Mouse (Mus musculus) CH12F3 (cell line): ENCODE results near the gene Glcci1.
"Not testable (repeated sequence)": the region's sequence is repeated elsewhere in the genome, so short reads cannot be mapped to it uniquely, and the experiment has no call there.

Source experiments
- in situ Hi-C: fragments of 300-500 bp; cut with MboI; formaldehyde crosslinking; loops from 2 replicates; pipeline ENCODE4 v1.14.3; 2020; ENCODE audit warnings: low sequenced_read_pairs

Glcci1 gene

DNA sequence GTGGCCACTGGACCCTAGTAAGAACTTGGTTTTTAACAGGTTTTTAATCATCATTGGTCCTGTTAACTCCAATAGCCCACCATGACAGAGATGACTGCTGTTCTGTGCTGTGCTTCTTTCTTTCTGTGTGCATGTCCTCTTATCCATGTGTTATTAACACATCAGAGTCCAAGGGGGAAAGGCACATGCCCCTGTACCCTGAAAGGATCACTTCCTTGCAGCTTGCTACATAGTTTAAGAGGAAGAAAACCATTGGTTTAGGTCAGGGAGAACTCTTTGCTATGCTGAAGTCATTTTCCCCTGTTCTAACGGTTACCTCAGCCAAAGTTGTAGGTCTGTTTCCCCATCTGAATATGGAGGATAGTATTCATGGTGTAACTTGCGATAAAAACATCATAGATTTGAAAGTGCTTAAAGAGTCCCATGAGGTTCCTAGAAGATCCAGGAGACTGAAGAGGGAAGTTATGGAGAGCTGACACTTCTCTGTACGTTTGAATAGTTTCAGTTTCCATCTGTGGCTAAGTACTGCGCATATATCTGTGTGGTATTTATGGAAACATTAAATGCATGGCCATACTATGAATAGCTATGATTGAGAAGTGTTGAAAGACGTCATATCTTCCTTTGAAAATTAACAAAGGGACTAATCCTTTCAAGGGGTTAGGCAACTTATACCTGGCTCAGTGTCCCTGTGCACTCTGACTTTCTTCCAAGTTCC is 14.1 kb upstream of the Glcci1 start:
- in situ Hi-C loops, result no loop called here

DNA sequence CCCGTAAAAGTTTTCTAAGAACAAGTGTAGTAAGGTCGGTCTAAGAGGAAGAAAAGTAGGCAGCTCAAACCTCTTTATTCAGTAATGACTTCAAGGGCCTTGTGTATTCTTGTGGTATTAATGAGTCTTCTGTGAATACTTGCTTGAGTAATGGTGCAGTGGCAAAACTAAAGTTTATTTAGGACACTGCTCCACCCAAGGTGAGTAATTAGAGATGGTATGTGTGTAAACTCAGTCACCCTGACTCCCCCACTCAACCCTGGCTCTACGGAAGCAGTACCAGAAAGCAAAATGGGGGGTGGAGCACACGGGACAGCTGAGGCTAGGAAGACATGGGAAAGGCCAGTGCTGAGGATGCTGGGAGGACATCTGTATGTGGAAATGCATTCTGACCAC is 13.6 kb upstream of the Glcci1 start:
- in situ Hi-C loops, result no loop called here

DNA sequence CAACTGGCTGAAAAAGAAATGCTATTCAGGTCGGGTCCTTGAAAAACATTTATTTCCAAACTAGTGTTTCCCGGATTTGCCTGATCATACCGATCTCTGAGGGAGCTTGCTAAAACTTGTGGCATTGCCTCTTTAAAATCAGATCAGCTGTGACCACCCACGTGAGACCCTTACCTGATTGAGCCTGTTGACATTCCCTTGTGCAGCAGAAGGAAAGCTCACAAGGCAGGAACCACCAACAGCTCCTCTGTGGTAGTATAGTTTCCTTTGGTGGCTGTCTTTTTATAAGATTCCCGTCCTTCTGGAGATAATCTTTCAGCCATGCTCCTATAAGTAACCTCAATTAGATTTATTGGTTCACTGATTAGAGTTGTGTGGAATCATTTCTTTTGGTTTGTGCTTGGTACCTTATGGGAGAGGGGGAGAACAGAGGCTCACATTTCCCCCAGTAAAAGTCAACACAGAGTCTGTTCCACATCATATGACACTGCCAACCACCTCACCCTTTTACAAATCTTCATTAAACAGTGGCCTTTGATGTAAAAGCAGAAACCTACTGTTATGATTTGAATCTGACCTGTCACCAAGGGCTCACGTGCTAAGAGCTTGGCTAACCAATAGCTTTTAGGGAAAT is 12.0 kb upstream of the Glcci1 start:
- in situ Hi-C loops, result no loop called here

DNA sequence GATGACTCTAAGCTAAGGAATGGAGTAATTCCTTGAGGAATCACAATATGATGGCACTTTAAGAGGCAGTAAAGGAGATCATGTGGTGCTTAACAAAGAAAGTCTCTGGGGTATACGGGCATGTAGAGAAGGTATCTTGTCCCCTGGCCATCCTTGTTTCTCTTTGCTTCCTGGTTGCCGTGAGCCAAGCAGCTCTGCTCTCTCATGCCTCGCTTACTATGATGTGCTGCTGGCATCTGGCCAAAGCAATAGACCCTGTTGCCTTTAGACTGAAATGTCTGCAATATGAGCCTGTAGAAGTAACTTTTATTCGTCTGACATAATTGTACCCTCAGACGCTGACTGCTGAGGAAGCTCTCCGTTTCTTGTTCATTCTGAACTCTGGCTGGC is 11.5 kb upstream of the Glcci1 start:
- in situ Hi-C loops, result no loop called here

DNA sequence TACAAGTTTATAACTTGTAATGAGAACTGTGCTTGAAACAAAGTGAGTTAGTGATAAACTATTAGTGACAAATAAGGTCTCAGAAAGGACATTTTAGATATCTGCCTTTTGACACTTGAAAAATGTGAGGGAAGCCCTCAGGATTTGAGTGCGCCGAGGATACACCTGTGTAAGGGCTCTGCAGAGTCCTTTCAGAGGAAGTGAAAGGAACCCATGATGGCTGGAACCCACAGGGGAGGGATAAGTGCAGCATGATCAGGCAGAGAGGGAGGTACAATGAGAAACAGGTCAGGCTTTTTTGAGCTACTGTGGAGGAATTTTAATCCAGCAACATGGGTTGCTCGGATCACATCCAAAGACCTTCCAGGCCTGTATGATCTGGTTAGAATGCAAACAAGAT is 10.4 kb upstream of the Glcci1 start:
- in situ Hi-C loops, result no loop called here

DNA sequence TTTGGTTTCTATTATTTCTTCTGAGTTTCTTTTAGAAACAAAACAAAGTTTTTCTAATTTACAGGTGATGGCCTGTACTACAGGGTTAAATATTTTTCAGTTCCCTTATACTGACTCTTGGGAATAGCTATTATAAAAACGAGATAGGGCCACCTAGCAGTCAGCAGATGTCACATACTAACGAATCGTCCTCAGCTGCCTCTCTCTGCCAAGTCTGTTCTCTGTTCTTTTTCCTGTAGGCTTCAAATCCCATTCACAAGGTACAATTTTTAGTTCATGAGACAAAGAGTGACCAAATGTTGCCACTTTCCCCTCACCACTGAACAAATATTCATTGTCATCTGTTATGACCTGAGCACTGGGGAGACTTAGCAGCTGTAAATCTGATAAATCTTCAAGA is 5.4 kb upstream of the Glcci1 start:
- in situ Hi-C loops, result loop anchor here (10.0 kb wide), 1 partner anchor 219 kb away; no protein-coding TSS in a partner anchor

DNA sequence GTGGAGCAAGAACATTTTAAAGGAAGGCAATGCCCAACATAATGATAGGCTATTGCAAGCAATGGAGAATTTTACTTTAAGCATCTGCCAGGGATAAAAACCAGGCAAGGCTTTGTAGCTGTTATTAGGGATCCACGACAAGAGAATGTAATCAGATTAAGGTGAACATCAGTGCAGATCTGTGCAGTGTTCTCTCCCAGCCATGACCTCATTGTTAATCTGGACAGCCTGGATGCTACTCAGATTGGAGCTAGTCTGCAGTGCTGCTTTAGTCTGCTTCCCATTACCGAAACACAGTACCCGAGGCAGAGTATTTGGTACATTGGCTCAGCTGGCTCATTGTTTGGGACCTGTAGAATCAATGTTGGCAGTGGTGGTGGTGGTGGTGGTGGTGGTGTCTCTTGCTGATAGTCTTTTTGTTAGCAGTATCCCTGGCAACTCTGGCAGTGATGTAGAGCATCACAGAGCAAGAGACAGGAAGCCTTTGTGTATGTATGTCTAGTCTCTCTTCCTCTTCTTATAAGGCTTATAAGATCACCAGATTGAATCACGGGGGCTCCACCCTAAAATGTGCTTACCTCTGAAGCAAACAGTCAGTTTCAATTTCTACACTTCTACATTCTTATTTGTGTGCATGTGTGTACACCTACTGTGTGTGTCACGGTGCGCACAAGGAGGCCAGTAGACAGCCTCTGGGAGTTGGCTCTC is 4.7 kb upstream of the Glcci1 start:
- in situ Hi-C loops, result loop anchor here (10.0 kb wide), 1 partner anchor 220 kb away; no protein-coding TSS in a partner anchor

DNA sequence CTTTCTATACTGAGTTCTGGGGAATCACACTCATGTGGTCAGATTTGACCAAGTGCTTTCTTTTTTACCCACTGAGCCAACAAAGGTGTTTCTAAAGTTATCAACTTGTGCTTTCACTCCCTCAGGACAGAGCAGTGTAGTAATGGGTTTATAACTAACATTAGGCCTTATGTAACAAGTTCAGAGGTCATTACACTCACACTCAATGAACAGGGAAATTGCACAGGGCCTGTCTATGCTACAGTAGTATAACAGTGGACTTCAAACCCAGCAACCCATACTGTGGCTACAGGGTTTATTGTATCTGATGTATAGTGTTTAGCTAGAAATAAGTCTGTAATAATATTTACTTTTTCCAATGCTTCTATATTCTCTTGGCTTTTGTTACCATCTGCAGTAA is 2.8 kb upstream of the Glcci1 start:
- in situ Hi-C loops, result loop anchor here (10.0 kb wide), 1 partner anchor 222 kb away; no protein-coding TSS in a partner anchor

DNA sequence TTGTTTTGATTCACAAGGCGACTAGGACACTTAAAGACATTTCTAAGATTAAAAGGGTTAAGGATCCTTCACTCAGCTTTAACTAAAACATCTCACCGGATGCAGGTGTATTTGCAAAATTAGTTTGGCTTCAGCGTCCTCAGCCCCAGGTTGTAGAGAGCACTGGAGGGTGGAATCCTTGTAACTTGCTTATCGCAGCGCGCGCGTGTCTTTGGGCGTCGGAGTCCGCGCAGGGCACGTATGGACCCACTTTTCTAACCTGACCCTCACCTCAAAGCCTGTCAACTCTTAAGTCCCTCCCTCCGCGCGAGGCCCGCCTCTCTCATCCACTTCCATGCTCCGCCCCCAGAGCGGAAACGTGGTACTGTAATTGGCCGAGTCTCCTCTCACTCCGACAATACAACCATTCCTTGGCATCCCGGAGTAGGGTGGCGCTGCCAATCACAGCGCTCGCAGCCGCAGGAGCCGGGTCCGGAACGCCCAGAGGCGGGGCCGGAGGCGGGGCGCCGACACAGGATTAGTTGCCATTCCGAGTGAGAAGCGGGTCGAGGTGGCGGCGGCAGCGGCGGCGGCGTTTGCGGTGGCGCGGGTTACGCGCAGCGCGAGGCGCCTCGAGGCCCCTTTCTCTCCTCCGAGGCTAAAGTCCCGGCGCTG is 390 bp upstream of the Glcci1 start:
- in situ Hi-C loops, result loop anchor here (10.0 kb wide), 1 partner anchor 224 kb away; no protein-coding TSS in a partner anchor

DNA sequence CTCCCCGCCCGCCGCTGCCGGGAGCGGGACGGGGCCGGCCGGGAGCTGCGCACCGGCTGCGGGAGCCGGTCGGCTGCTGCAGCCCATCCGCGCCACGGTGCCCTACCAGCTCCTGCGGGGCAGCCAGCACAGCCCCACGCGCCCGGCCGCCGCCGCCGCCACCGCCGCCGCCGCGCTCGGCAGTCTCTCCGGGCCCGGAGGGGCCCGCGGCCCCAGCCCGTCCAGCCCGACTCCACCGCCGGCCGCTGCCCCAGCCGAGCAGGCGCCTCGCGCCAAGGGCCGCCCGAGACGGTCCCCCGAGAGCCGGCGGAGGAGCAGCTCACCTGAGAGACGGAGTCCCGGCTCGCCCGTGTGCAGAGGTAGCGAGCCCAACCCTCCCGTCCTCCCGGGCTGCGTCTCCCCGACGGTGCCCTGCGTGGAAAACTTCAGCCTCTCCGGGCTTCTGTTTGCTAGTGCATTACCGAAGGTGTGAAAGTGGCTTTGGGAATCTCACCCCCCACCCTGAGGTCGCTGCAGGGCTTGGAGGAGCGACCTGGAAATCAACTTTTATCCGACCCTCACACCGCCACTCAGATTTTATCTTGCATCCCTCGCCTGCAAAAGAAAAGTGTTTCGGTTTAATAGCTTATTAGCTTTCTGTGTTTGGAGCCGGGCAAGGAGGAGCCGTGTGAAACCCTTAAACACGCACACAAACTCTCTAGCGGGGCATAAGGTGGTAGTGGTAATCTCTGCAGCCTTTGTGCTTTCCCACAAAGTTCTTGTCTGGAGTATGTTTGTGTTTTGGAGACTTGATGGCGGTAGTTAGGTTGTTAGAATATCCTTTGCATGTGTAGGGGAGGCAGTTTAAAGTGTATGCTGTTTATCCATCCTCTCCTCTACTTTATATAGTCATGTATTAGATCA is 812 bp downstream of the Glcci1 start:
- in situ Hi-C loops, result loop anchor here (10.0 kb wide), 1 partner anchor 225 kb away; no protein-coding TSS in a partner anchor

DNA sequence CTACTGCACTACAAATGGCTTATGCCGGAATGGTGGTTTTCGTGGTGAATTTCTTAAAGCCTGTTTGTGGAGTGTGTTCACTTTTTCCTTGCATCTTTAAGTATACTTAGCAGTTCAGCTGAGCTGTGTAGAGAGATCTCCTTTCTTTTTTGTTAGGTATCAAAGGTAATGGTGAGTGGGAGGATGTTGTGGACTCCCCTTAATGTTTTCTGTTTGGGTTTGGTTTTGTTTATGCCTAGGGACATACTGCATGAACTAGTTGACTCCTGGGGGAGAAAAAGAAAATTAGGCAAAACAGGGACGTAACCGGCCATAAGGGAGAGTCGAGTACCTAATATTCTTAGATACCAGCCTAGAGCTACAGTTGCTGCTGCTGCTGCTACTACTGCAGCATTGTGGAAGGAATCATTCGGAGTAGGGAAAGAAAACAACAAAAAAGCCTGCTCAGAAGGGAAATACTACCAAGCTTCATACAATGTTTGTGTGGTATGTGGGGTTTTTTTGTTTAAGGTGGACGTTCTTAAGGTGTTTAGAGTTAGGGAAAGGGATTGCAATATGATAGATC is 1.5 kb downstream of the Glcci1 start:
- in situ Hi-C loops, result no loop called here

DNA sequence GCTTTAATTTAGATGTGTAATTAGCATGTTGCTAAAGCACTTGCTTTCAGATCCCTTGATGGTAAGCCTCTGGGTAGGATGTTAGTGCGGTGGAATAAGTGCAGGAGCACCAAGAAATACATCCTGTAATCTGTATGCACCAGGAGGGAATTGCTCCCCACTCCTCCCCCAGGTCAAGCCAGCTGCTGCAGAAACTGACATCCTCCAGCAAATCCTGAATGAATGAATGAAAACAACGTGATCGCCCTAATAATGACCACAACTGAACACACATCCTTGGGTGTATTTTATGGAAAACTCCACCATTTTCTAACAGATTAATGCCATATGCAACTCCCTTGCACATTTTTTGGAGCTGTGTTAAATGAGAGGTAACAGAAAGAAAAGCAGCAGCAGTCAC is 2.0 kb downstream of the Glcci1 start:
- in situ Hi-C loops, result no loop called here

DNA sequence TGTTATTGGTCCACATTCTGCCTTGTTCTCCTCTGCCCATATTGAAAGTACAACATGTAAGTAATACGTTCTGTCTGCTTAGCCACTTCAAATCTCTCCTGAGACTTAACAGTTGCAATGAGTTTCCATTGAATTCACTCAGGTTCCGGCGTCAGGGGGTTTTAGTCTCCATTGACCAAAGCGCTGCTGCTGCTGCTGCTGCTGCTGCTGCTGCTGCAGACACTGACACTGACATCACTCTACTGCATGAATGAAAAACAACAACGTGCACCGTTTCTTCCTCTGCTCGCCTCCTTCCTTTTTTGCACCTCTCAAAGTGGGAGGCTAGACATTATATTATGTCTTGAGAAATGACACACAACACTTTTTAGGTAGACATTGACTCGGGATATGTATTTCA is 3.0 kb downstream of the Glcci1 start:
- in situ Hi-C loops, result no loop called here

DNA sequence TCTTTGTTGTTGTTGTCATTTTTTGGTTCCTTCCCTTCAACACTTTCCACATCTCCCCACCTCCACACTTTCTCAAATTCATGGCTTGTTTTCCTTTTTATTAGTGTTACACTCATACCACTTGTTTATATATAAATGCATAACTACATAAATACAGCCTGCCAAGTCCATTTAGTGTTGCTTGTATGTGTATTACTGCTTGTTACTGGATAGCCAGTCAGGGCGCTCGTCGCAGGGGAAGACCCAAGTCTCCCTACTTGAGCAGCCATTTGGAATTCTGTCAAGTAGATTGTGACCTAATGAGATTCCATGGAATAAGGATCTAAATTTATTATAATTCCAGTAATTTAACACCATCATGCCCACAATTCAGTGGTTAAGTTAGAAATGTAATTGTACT is 10.3 kb downstream of the Glcci1 start:
- in situ Hi-C loops, result no loop called here

DNA sequence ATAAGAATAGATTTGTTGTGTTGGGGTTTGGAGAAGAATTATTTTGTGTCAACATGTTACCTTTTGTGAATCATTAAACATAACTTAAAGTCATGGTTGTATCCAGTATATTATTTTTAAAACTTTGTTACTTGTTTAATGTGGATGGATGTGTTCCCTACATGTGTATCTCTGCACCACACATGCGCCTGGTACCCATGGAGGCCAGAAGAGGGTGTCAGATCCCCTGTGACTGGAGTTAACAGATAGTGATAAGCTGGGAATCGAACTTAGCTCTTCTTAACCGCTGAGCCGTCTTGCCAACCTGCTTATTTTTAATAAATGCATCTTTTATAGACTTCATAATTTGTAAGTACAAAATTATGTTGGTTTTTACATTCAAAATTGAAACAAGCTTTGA is 11.8 kb downstream of the Glcci1 start:
- in situ Hi-C loops, result no loop called here

DNA sequence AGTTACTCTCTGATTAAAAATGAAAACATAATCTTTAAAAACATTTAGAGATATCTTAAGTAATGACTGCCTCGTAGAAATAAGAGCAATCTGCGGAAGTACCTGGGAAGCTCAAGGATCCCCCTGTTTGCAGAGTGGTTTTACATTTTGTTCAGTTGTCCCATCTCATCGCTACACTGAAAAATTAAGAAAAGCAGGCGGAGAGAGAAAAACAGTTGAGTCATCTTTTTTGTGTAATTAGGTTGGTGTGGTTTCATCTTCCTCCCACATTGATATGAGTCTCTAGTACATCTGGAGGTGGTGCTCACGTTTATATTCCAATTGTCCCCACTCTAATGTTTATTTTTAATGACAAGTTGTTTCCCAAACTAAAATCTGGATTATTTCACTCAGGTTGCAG is 15.3 kb downstream of the Glcci1 start:
- in situ Hi-C loops, result no loop called here

DNA sequence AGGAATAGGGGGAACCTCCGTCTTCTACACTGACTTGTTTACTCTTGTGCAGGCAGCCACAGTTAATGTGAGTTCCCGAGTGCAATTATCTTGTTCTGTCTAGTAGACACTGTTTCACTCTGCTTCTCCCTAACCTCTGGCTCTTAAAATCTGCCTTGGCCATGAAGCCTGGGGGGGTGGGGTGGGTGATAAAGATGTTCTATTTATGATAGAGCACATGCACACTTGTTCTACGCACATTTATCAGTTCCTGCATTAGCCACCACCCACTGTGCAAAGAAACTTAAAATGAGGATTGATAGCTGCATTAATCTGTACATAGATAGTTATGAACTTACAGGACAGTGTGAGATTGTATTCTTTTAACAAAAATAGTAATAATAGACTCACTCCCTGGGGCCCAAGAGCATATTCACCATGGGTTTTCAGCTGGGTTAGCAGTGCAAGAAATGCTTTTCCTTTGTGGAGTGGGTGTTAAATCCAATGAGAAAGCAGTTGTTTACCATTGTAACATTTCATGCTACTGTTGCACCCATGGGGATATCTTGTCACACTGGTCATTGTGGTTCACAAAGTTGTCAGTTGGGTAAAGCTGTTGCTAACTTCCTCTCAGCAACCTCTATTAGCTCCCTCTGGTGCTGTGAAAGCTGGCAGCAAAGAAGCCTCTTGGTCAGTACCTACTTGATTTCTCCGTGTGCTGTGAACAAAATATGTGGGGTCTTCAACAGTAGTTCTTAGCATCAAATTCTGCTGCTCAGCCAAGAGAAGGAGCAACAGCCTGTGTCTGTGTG is 21.9 kb downstream of the Glcci1 start:
- in situ Hi-C loops, result no loop called here

DNA sequence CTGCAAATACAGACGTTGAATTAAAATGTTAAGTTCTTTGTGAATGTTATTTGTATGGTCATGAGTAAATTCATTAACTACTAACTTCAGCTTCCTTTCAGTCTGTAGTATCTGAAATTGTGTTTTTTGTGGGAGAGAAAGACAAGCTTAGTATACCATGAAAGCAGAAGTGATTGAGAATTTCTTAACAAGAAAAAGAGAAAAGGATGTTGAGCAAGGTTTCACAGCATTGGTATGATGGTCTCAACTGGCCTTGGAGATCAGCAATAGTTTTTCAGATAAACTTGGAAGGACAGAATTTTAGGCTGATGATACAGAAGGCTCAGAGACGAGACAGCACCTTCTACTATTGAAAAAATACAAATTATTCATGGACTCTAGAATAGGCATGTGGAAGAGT is 27.5 kb downstream of the Glcci1 start:
- in situ Hi-C loops, result no loop called here

DNA sequence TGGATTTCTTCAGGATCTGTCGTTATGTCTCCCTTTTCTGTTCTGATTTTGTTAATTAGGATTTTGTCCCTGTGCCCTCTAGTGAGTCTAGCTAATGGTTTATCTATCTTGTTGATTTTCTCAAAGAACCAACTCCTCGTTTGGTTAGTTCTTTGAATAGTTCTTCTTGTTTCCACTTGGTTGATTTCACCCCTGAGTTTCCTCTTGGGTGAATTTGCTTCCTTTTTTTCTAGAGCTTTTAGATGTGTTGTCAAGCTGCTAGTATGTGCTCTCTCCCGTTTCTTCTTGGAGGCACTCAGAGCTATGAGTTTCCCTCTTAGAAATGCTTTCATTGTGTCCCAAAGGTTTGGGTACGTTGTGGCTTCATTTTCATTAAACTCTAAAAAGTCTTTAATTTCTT is 32.1 kb downstream of the Glcci1 start:
- in situ Hi-C loops, result not testable (repeated sequence)
